9 mouse cellular contexts compared by ENCODE assay signal in genomic region chr6:138153111-138153510, GRCm38 (mm10). TPM values are rescaled to one million over a fixed set of nuclear protein-coding genes. Genes with fewer than 3 reads are reported as not detected.
A peak's percentile ranks its signal among the peaks of the same experiment; 100 is the strongest.
DNase-seq lines count a peak whose midpoint lies in the region; ATAC-seq and TF ChIP-seq lines count a peak whose summit lies in the region.
"Had no signal": no experiment of that assay in that cellular context is flagged by ENCODE, and none has a peak within 500 bp of the region (broad histone marks: within the 10 kb centered on the region; RNA-seq: fewer than 3 reads in every experiment).

No protein-coding gene starts in this region.

- 26% methylated on average over 5 of the region's 5 CpGs for WGBS in liver, embryonic 12.5 days (ENCODE audit: insufficient replicate concordance)
- whole genome bisulfite sequencing in forebrain, embryonic 14.5 days: 31% methylated on average over 5 of the region's 5 CpGs
- WGBS in liver, postnatal 0 days (ENCODE audit: insufficient replicate concordance): 23% methylated on average over 5 of the region's 5 CpGs

- TF ChIP-seq CTCF in liver, postnatal 0 days (IDR thresholded peaks at IDR 0.05; ENCODE audit: low read depth): peak; percentile 90

- TF ChIP-seq EP300 in liver, postnatal 0 days (IDR thresholded peaks at IDR 0.05; ENCODE audit: low read depth): no peak

- H3K4me1 ChIP-seq in liver, embryonic 12.5 days: no peaks in the 10 kb centered on the region
- H3K4me1 ChIP-seq in forebrain, embryonic 14.5 days (ENCODE audit: control insufficient read depth, insufficient read depth, low read length): no peaks in the 10 kb centered on the region
- no peaks in the 10 kb centered on the region for H3K4me1 ChIP-seq in liver, postnatal 0 days (ENCODE audit: insufficient read depth)
- H3K4me1 ChIP-seq: neural tube, embryonic 13.5 days had no signal

- H3K27me3 ChIP-seq in liver, embryonic 12.5 days (replicated peaks): no peaks in the 10 kb centered on the region
- no peaks in the 10 kb centered on the region for H3K27me3 ChIP-seq in forebrain, embryonic 14.5 days (replicated peaks; ENCODE audit: control insufficient read depth, insufficient read depth, low read length)
- H3K27me3 ChIP-seq in liver, postnatal 0 days (ENCODE audit: insufficient read depth, low read length): no peaks in the 10 kb centered on the region
- H3K27me3 ChIP-seq: neural tube, embryonic 13.5 days had no signal

- no peak overlapping the region for H3K4me3 ChIP-seq in liver, embryonic 12.5 days
- H3K4me3 ChIP-seq in forebrain, embryonic 14.5 days (ENCODE audit: low read depth, low read length): no peak overlapping the region
- no peak overlapping the region for H3K4me3 ChIP-seq in liver, postnatal 0 days (ENCODE audit: low read depth, low read length)
- H3K4me3 ChIP-seq: neural tube, embryonic 13.5 days had no signal

- peak; percentile 65 for DNase-seq in liver
- peak; percentile 86 for DNase-seq in adrenal gland, postnatal 25 days
- peak; percentile 68 for DNase-seq in forebrain, embryonic 14.5 days (ENCODE audit: low spot score)
- peak; percentile 91 for DNase-seq in kidney, postnatal 10 days
- DNase-seq in liver, postnatal 0 days: peak; percentile 77
- DNase-seq in right cerebral cortex, adult 2 months (ENCODE audit: low spot score in 2 of 2): peak; percentile 88 to 89
- DNase-seq in urinary bladder, postnatal 36 days (ENCODE audit: low spot score in 2 of 2): peak; percentile 63 to 78

- peaks cover 5% of the 10 kb centered on the region; the same call in 1 of the 2 replicates for H3K36me3 ChIP-seq in liver, embryonic 12.5 days
- no peaks in the 10 kb centered on the region for H3K36me3 ChIP-seq in forebrain, embryonic 14.5 days (ENCODE audit: control insufficient read depth, insufficient read depth, low read length)
- H3K36me3 ChIP-seq in liver, postnatal 0 days (replicated peaks; ENCODE audit: insufficient read depth, low read length): peaks cover 54% of the 10 kb centered on the region

- no peak overlapping the region for H3K9ac ChIP-seq in liver, embryonic 12.5 days
- no peak overlapping the region for H3K9ac ChIP-seq in forebrain, embryonic 14.5 days (ENCODE audit: low read length)
- no peak overlapping the region for H3K9ac ChIP-seq in liver, postnatal 0 days (replicated peaks)
- H3K9ac ChIP-seq: neural tube, embryonic 13.5 days had no signal

- peaks cover 3% of the 10 kb centered on the region; the same call in 1 of the 2 replicates for H3K9me3 ChIP-seq in liver, embryonic 12.5 days (replicated peaks)
- H3K9me3 ChIP-seq in forebrain, embryonic 14.5 days (replicated peaks; ENCODE audit: control insufficient read depth, low read length): no peaks in the 10 kb centered on the region
- H3K9me3 ChIP-seq in liver, postnatal 0 days (ENCODE audit: low read length): no peaks in the 10 kb centered on the region
- H3K9me3 ChIP-seq: neural tube, embryonic 13.5 days had no signal

- no peak overlapping the region for H3K4me2 ChIP-seq in liver, embryonic 12.5 days
- H3K4me2 ChIP-seq in forebrain, embryonic 14.5 days (ENCODE audit: low read length): no peak overlapping the region
- H3K4me2 ChIP-seq in liver, postnatal 0 days (ENCODE audit: low read depth, low read length): no peak overlapping the region
- H3K4me2 ChIP-seq: neural tube, embryonic 13.5 days had no signal

- no peak for ATAC-seq in liver, embryonic 12.5 days
- no peak for ATAC-seq in forebrain, embryonic 14.5 days
- peak; percentile 80 for ATAC-seq in liver, postnatal 0 days

- no peak overlapping the region for H3K27ac ChIP-seq in liver, embryonic 12.5 days
- H3K27ac ChIP-seq in forebrain, embryonic 14.5 days (ENCODE audit: low read depth, low read length): no peak overlapping the region
- H3K27ac ChIP-seq in liver, postnatal 0 days (ENCODE audit: low read depth): no peak overlapping the region
- H3K27ac ChIP-seq: neural tube, embryonic 13.5 days had no signal

RNA-seq across cellular contexts. Expression of gene Mgst1, which starts 13.0 kb away (rescaled TPM):
- polyA plus RNA-seq in liver, embryonic 12.5 days (2016; fragmentation: Nextera tagmentation; extraction: Ambion mirVana): 52.4 and 56.3 TPM in 2 replicates
- total RNA-seq in adrenal gland, postnatal 25 days (2021): 2,017 and 2,361 TPM in 2 replicates
- polyA plus RNA-seq in forebrain, embryonic 14.5 days (2014; fragmentation: Nextera tagmentation; extraction: Ambion mirVana): 33.9 and 46.2 TPM in 2 replicates
- 2,719 and 2,927 TPM in 2 replicates for polyA plus RNA-seq in liver, postnatal 0 days (2015; fragmentation: Nextera tagmentation; extraction: Ambion mirVana)

Comparison
In these comparisons a context has a peak if more than half of its experiments do, and no peak if none do; other contexts are left out.
1. RNA of gene Mgst1, which starts 13.0 kb away (polyA plus RNA-seq): 2,719 to 2,927 TPM in liver, postnatal 0 days; 52.4 to 56.3 TPM in liver, embryonic 12.5 days and 33.9 to 46.2 TPM in forebrain, embryonic 14.5 days; every median in the first group is over 10 times any median in the second.
2. Peak in every context shown above with its lines, with median percentiles within 50 percentile points of each other: DNase-seq.